Mouse (Mus musculus) regulatory T cell (primary cell): Measurements from ENCODE around the gene Cytip.

ENCODE experiments used
- in situ Hi-C: fragments of 300-600 bp; cut with MboI, MseI; formaldehyde crosslinking; loops from one replicate; pipeline ENCODE4 v1.15.1; 2025; ENCODE audit warnings: high pct_unique_total_duplicates

Gene Cytip

GRCm38 (mm10) chr2:58195346-58195745, at the start of gene Cytip:
Gene Cytip (minus strand): TSS chr2:58195532.
- in situ Hi-C loops, result loop anchor here (10.0 kb wide), 1 partner anchor 369 kb away; the partner anchor contains the start of genes Acvr1 and Upp2

- in situ Hi-C loops, result no loop called here
Observed at GRCm38 (mm10) chr2:58240639-58241038, 45.3 kb upstream of the Cytip start.

GRCm38 (mm10) chr2:58237487-58237886, 42.2 kb upstream of the Cytip start:
- in situ Hi-C loops, result no loop called here

- in situ Hi-C loops, result loop anchor here (10.0 kb wide), 1 partner anchor 365 kb away; the partner anchor contains the start of genes Acvr1 and Upp2
Observed at GRCm38 (mm10) chr2:58199442-58199841, 4.1 kb upstream of the Cytip start.

- in situ Hi-C loops, result loop anchor here (10.0 kb wide), 1 partner anchor 368 kb away; the partner anchor contains the start of genes Acvr1 and Upp2
Observed at GRCm38 (mm10) chr2:58196880-58197279, 1.5 kb upstream of the Cytip start.

GRCm38 (mm10) chr2:58194422-58195115, 763 bp downstream of the Cytip start:
- in situ Hi-C loops, result loop anchor here (10.0 kb wide), 1 partner anchor 370 kb away; the partner anchor contains the start of genes Acvr1 and Upp2

- in situ Hi-C loops, result loop anchor here (10.0 kb wide), 1 partner anchor 373 kb away; the partner anchor contains the start of genes Acvr1 and Upp2
Observed at GRCm38 (mm10) chr2:58192160-58192559, 3.2 kb downstream of the Cytip start.

GRCm38 (mm10) chr2:58189501-58189900, 5.8 kb downstream of the Cytip start:
- in situ Hi-C loops, result loop anchor here (10.0 kb wide), 2 partner anchors 965 to 1295 kb away; partner anchors contain the start of gene Dapl1

GRCm38 (mm10) chr2:58188903-58189302, 6.4 kb downstream of the Cytip start:
- in situ Hi-C loops, result loop anchor here (10.0 kb wide), 2 partner anchors 966 to 1296 kb away; partner anchors contain the start of gene Dapl1

GRCm38 (mm10) chr2:58187310-58188051, 7.9 kb downstream of the Cytip start:
- in situ Hi-C loops, result loop anchor here (10.0 kb wide), 2 partner anchors 967 to 1297 kb away; partner anchors contain the start of gene Dapl1

GRCm38 (mm10) chr2:58184197-58184596, 11.1 kb downstream of the Cytip start:
- in situ Hi-C loops, result loop anchor here (10.0 kb wide), 2 partner anchors 971 to 1301 kb away; partner anchors contain the start of gene Dapl1

- in situ Hi-C loops, result loop anchor here (10.0 kb wide), 2 partner anchors 971 to 1301 kb away; partner anchors contain the start of gene Dapl1
Observed at GRCm38 (mm10) chr2:58183658-58184057, 11.7 kb downstream of the Cytip start.

GRCm38 (mm10) chr2:58180776-58181175, 14.6 kb downstream of the Cytip start:
- in situ Hi-C loops, result loop anchor here (10.0 kb wide), 2 partner anchors 974 to 1304 kb away; partner anchors contain the start of gene Dapl1

GRCm38 (mm10) chr2:58179056-58179455, 16.3 kb downstream of the Cytip start:
- in situ Hi-C loops, result no loop called here

- in situ Hi-C loops, result no loop called here
Observed at GRCm38 (mm10) chr2:58175392-58176291, 19.7 kb downstream of the Cytip start.

GRCm38 (mm10) chr2:58174476-58175286, 20.7 kb downstream of the Cytip start:
- in situ Hi-C loops, result no loop called here

- in situ Hi-C loops, result no loop called here
Observed at GRCm38 (mm10) chr2:58172963-58173362, 22.4 kb downstream of the Cytip start.

- in situ Hi-C loops, result no loop called here
Observed at GRCm38 (mm10) chr2:58169173-58169572, 26.2 kb downstream of the Cytip start.

GRCm38 (mm10) chr2:58167654-58168053, 27.7 kb downstream of the Cytip start:
- in situ Hi-C loops, result no loop called here

GRCm38 (mm10) chr2:58166764-58167163, 28.6 kb downstream of the Cytip start:
- in situ Hi-C loops, result no loop called here
